Mouse (Mus musculus) T-helper 2 cell (primary cell): ENCODE results near the gene Pigp.

Source experiments
- in situ Hi-C: fragments of 300-600 bp; cut with MboI, MseI; formaldehyde crosslinking; loops from one replicate; pipeline ENCODE4 v1.15.1; 2025; ENCODE audit warnings: high pct_unique_total_duplicates

The Pigp gene

DNA sequence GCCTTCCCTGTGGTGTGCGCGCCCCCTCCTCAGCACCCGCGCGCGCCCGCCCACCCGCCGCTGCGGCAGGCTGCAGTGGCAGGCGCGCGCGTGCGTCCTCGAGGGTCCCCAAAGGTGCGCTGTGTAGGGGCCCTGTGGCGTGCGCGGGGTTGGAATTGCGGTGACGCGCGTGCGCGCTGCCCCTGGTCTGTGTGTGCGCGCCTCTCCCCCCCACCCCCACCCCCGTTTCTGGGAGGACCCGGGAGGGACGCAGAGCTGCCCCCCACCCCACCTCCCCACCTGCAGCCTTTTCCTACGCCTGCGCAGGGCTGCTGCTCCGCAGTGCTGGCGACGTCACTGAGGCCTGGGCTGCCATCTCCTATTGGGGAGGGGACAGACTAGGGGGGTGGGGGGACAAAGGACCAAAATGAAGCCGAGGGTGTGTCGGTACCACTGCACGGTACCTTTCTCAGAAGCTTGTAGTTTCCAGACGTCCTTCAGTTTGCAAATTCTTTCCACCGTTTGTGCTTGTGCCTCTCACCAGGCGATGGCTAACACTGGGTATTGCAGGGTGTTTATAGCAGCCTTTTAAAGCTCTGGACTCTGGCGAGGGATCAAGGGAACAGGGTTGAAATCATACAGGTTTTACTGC is at the start of gene Pigp:
Gene Pigp (minus strand): TSS at position 542 of the 631 bp plus-strand sequence.
- in situ Hi-C loops = no loop called here

DNA sequence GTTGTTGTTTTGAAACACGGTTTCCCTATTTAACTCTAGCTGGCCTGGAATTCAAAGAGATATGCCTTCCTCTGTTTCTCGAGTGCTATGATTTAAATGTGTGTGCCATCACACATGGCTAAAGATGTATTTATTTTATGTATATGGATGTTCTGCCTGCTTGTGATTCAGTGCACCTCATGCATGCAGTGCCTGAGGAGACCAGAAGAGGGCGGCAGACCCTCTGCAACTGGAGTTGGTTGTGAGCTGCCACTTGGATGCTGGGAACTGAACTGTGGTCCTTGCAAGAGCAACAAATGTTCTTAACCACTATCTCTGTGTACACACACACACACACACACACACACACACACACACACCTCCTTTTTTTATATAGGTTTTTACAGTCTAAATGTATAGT is 48.9 kb upstream of the Pigp start:
- in situ Hi-C loops = no loop called here

DNA sequence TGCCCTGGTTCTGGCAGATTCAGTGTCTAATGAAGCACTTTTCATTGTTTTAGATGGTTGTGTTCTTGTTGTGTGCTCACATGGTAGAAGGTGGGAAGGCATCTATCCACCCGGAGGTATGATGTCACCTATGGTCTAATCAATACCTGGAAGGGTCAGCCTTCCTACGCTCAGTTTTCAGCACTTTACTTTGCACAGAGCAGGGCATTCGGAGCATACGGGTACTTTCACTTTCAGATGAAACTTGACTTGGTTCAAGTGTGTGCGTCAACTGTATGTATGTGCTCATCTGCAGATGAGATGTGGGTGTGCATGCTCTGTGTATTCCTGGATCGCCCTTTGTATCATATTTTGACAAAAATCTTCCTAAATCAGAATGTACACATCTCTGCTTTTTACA is 42.5 kb upstream of the Pigp start:
- in situ Hi-C loops = no loop called here

DNA sequence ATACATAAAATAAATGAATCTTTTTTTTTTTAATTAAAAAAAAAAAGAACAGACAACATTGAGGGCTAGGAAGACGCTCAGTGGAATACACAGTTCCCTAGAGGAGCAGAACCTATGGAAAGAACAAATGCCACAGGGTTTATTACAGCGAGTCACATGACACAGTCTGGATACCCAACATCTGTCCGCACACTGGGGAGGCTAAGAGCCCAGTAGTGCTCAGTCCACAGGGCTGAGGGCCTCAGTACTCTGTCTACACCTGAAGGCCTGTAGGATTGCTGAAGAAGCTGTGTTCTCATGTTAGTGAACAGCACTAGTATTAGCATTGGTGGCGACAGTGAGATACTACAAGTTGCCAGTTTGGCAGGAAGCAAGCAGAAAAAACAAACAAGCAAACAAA is 41.1 kb upstream of the Pigp start:
- in situ Hi-C loops = no loop called here

DNA sequence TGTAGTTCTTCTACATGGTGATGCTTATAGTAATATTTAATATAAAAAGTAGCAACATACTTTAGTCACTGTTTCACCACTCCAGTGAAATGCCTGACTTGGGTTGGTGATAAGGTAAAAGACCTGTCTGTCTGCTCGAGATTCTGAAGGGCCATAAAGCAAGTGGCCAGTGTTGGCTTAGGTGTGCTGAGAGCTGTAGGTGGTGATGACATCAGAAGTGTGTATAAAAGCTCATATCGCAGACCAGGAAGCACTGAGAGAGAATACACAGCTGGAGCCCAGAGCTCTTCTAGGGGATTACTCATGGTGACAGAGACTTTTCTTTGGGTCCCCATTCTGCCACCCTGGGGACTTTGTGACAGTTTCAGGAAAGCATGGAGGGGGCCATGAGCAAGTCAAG is 40.6 kb upstream of the Pigp start:
- in situ Hi-C loops = no loop called here

DNA sequence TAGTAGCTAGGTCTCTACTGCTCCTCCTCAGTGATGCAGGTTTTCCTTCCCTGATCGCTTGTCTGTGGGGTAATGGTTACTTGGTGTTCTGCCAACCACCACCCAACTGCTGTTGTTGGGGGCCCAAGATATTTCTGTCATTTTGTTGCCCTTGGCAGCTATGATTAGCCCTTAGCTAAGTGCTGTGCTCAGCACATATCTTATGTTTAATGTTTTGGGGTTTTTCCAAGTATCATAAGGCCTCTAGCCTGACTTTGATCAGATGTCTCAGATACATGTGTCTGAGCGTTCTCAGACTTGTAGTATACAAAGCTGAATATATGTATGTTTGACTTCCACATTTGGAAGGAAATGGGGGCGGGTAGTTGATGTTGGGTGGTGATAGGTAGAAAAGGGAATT is 39.6 kb upstream of the Pigp start:
- in situ Hi-C loops = no loop called here

DNA sequence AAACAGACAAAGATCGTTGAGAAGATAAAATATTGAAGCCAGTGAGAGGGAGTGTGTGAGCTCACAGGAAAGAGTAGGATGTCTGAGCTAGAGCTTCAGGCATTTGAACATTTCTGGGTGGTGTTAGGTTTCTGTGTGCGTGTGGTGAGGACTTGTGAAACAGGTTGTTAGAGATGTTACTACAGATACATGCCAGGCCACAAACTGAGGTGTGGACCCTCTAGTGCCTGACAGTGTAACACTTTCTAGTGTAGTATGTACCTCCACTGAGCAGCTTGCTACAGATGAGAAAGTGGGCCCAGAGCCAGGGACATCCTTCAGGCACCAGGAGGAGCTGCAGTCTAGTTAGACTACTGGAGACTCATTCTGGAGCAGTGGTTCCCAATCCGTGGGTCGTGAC is 30.5 kb upstream of the Pigp start:
- in situ Hi-C loops = no loop called here

DNA sequence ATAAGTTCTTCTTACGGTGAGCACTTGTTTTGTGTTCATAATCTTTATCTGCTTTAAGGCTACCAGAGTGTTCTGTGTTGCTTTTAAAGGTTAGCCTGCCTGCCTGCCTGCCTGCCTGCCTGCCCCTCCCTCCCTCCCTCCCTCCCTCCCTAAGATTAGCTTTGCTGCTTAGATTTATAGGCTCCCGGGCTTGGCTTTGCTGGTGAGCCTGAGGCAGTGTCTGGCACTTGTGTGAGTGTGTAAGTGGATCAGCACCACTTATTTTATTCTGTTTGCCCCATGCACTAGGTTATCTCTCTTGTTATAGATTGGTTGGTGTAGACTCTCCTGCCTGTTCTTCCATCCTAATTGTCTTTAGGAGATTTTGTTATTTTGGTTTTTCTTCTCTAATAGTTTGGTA is 30.0 kb upstream of the Pigp start:
- in situ Hi-C loops = no loop called here

DNA sequence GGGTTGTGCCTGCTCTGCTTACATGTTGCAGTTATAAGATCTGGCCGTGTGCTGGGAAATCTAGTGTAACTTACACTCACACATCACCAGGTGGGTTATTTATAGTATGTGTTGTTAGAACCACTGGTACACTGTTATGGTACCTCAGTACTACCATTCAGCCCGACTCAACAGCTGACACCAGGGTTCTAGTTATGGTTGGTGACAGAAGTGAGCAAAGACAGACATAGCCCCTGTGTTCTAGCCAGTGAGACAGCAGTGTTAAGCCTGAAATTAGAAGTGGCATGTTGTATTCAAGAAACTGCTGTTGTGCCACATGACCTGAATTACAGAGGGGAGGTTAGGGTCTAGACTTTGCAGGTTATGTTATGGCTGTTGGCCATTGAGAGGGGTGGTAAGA is 27.5 kb upstream of the Pigp start:
- in situ Hi-C loops = no loop called here

DNA sequence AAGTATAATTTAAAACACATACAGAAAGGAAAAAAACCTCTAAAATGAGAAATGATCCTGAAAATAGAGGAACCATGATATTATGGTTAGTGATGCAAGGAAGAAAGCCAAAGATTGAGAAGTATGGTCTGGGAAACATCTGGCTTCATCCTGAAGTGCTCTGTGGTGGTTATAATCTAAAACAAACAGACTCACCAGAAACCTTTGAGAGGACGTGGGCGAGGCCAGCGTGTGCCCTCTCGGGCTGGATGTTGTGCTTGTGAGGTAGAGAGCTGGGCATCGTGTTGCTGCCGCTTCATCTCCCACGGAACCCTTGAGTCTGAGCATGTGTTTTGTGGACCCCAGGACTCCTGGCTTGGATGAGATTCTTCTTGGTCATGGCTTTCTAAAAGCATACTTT is 25.0 kb upstream of the Pigp start:
- in situ Hi-C loops = no loop called here

DNA sequence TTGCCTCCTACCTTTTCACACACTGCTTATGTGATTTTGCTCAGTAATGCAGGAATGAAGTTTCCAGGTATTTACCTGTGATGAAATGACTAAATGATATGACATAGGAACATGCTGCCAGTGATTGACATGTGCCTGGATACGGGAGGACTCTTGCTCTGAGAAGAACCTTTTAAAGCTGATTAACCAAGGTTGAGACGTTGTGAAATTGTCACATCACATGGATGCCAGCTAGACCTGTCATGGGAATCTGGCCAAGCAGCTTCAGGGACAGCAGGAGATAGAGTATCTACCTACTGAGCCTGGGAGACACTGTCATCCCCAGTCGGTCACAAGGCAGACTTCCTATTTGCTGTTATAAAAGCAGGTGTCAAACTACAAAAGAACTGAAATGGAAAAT is 23.4 kb upstream of the Pigp start:
- in situ Hi-C loops = no loop called here

DNA sequence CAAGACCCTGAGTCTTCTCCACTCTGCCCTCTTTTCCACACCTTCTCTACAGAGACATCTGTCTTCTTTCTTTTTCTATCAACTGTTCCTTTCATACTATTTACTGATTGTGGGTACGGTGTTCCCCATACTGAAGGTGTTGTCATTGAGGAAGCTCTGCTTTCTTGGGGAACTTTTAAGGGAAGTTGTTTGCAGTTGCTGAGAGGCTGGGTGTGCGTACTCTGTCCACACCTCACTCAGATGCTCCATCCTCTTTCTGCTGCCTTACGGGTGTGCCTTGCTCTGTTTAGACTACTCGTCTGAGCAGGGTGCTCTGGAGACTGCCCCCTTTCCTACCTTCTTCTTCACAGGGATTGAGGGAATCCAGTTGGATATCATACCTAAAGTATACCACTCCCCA is 20.7 kb upstream of the Pigp start:
- in situ Hi-C loops = no loop called here

DNA sequence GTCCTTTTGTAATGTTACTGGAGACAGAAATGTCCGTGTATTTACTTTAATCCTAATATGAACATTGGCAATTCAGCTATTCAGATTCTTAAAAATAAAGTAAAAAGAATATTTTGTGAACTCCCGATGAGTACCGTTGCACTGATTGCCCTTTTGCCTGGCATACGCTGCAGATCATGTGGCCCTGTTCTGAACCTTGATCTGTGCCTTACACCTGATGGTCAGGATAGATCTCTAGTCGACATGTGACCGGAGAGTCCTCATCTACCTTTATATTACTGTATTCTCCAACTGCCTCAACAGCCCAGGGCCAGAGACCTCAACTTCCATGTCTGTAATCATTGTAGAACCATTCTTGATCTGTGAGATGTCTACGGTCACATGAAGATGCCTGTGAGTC is 16.0 kb upstream of the Pigp start:
- in situ Hi-C loops = no loop called here

DNA sequence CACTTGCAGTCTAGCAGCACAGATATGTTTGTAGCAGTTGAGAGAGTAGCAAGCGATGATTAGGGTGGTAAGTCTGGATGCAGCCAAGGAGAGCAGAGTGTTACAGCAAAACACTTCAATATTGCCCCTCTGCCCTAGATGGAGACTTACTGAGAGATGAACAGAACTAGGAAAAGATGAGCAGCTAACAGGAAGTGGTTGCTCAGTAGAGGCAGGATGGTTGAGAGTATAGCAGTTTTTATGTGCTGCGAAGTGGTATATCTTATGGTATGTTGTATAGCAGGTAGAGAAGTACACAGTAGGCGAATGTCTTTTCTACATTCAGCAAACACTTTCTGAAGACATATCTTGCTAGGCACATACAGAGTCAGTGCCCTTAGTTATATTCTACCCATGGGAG is 11.6 kb upstream of the Pigp start:
- in situ Hi-C loops = no loop called here

DNA sequence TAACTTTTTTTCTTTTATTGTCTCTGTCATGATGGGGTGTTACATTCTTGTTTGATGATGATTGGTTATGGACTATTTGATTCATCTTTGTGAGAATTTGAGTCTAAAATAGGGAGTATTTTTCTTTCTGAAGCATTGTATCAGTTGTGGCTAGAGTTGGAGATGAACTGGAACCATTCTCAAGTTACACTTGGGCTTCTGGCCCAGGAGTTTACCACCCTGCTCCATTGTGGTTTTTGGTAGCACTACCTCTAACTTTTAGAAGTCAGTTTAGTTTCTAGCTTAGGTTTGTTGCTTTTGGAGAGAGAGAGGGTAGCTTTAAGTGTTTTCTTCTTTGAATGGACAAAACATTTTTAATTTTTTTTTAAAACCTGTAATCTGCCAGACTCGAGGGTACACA is 7.7 kb upstream of the Pigp start:
- in situ Hi-C loops = no loop called here

DNA sequence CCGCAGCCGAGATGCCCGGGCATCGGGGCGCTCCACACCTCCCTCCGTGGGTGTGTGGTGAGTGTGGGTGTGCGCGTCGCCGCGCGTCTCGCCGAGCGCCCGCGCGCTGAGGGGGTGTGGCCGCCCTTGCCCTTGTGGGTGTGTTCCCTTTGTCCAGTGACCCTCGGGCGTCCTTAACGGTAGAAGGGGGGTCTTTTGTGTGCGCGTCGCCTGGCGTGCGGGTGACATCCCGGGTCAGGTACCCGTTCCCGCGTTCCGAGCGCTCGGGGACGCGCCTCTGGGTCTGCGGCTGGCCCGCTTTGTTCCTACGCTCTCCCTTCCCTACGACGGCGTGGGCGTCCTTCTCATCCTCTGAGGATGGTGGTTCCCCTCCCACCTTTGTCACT is 734 bp downstream of the Pigp start:
- in situ Hi-C loops = no loop called here

DNA sequence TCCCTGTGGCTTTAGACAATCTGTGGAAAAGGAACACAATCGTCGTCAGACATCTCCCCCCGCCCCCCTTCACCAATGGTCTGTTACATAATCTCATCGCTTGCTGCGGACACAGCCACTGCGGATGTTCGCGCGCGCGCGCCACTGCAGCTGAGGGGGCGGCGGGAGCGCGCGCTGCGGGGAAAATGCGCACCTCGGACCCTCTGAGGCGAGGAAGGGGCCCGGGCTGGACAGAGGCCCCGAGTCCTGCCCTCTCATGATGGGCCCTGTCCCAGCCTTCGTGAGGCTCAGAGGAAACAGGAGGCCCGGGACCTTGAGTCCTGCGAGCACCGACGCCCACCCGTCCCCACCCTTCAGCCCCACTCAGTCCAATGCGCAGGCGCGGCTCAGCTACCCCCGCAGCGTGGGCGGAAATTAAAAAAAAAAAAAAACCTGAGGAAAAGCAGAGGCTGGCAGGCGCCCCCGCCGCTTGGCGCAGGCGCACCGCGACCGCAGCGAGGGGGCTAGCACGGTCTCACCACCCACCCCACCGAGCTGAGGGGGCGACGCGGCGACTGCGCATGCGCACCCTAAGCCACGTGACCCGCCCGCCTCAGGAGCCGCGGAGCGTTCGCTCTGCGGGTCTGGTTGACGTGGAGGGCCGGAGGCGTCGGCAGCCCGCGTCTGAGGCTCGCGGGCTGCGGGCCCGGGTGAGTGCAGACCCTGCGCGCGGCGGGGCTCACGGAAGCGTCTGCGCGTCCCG is 1.3 kb downstream of the Pigp start, which contains the start of gene Ttc3:
Gene Ttc3 (plus strand): TSS at position 446 of the 742 bp plus-strand sequence.
- in situ Hi-C loops = no loop called here

DNA sequence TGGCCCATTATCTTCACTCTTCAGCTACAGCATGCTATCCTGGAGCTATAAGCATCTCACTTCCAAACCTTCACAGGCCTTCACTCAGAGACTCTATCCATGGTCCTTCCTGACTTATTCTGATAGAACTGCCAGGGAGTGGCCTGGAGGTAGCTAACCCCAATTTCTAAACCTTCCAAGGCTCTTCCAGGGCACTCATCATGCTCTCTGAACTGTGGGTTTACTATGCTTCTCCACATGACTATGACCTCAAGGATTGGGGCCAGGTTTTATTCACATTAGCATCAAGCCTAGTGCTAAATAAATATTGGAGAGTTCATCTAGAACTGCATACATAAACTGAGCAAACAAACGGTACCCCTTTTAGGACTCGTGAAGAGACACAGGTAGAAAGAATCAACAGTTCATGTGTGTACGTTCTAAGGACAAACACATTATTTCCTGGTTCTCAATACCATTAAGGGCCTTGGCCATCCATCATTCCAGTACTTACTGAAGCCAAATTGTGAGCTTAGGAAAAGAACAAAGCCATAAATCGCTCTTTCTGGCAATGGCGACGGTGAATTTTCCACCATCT is 2.0 kb downstream of the Pigp start:
- in situ Hi-C loops = no loop called here

DNA sequence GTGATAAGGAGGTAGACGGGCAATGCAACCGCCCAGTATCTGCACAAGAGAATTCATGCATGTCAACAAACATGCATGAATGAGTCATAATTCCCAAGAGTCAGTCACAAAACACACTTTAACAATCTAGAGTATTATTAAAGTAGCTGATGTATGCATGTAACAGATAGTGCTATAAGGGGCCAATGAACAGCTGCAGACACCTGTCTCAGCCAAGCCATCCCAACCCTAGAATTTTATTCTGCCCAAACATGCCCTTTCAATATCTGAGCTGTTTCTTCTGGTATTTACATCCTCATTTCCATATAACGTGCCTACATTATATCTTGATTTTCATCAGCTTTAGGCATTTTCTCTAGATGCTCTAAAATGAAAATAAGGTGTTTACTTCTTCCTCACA is 6.2 kb downstream of the Pigp start:
- in situ Hi-C loops = no loop called here

DNA sequence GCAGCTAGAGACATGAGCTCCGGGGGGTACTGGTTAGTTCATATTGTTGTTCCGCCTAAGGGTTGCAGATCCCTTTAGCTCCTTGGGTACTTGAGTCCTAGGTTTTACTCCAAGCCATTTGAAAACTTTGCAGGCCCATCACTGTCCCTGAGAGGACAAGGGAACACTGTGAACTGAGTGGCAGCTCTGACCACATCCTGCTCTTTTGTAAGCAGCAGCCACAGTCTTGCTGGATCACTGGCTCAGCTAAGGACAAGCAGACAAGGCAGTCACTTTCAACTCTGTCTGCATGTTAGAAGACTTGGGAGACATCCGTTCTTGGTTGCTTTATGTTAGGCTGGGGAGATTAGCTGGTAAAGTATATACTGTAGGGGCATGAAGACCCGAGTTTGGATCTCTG is 7.8 kb downstream of the Pigp start:
- in situ Hi-C loops = no loop called here

DNA sequence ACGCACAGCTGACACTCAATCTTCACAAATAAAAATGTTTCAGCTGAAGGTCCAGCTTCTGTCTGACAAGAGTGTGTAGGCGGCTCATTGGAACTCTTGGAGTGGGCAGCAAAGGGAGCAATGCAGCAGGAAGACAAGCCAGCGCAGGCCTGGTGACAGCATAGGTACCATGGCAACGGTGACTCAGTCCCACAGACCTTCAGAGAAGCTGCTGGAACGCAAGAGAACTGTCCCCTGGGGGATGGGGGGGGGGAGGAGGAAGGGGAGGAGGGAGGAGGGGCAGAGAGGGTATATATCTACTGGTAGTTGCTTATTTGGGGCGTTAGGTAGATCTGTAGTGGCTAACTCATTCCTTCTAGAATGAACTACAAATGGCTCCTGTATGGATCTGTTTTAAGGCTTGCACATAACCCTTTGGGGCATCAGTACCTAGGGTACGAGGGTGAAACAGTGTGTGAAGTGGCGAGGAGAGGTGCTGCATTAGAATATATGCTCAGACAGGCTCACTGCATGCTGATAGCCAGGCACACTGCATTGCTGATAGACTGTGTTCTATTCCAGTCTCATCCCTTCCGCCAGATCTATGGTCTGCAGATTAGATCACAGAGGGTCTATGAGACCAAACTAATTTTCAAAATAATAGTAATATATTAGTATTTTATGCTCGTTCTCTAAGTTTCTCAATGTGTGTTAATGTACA is 9.3 kb downstream of the Pigp start:
- in situ Hi-C loops = no loop called here

DNA sequence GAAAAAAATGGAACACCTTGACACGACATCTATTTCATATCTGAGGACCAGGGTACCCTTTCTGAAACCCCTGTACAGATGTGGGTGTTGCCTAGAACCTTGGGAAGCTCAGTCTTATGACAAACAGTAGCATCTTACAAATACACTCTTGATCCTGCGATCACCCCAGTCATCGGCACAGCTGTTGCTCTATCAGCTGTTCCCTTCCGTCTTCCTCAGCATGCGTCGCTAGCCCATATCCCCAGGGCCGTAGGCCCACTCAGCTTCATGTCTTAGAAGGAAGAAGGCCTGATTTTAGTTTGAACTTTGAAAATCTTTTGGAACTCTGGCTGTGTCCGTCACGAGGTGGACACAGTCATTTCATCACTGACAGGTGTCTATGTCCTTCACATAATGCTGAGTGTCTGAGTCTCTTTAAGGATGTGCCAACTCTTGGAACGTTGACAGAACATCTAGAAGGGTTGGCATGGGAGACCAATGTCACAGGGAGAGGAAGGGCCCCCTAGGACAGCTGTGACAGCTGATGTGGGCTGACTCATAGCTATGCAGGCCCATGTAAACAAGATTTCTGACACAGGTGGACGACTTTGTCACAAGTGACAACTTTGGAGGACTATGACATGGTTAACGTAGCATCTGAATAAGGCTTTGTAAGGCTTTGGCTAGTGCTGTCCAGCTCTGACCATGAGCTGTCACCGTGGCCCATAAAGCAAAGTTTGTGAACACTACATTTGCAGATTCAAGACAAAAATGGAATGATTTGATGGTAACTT is 10.9 kb downstream of the Pigp start:
- in situ Hi-C loops = no loop called here
